Mouse (Mus musculus) regulatory T cell (primary cell): ENCODE measurements around the gene Abi3.

Experiments
- in situ Hi-C: fragments of 300-600 bp; cut with MboI, MseI; formaldehyde crosslinking; loops from one replicate; pipeline ENCODE4 v1.15.1; 2025; ENCODE audit warnings: high pct_unique_total_duplicates

Abi3 gene

DNA sequence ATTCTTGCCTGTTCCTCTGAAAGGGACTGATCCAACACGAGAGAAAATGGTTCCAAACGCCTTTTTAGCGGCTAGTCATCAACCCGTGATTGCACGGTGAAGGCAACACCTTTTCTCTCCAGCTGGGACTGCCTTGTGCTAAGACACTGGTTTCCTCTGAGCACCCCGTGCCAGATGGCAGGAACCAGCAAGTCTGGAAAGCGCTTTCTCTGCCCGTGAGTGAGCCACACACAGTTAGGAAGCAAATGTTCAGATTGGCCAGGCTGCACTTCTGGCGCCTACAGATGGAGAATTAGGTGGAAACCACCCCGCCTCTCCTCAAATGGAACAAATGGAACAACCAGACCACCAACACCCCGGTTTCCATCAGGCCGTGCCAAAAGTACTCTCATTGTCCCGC lies 50.5 kb downstream of the Abi3 start:
- in situ Hi-C loops = no loop called here

GRCm38 (mm10) chr11:95789451-95789891 lies 52.8 kb downstream of the Abi3 start:
- in situ Hi-C loops = no loop called here

DNA sequence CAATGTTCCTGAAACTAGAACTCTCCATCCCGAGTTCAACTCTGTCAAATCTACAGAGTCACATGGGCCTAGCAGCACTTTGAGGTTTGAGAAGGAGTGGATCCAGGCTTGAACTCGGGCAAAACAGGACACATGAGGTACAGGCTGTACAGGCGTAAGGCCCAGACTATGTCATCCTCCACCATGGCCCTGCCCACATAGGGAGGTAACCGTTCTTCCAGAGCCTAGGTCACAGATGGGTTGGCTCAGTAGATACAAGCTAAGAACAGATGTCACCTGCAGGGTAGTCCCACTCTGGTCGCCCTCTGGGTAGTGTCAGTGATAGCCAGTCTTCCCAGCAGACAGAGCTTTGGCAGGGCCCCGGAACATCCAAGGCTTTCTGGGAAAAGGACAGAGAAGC lies 55.8 kb downstream of the Abi3 start:
- in situ Hi-C loops = no loop called here

DNA sequence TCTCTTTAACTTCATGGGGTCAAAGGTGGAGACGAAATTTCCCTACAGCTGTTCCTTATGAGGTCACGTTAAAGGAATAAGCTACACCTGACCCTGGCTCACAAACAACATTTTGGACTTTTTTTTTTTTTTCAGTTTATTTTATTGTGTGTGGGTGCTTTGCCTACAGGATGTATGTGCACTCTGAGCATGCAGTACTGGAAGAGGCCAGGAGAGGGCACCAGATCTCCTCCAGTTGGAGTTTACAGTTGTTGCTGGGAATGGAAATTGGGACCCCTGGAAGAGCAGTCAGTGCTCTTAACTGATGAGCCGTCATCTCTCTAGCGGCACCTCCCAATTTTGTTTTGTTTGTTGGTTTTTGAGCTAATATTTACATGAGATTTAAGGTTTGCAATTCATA lies 56.6 kb downstream of the Abi3 start:
- in situ Hi-C loops = no loop called here

- in situ Hi-C loops = no loop called here
Observed at GRCm38 (mm10) chr11:95783958-95784357, 58.3 kb downstream of the Abi3 start.

- in situ Hi-C loops = no loop called here
Observed at GRCm38 (mm10) chr11:95783457-95783856, 58.8 kb downstream of the Abi3 start.

DNA sequence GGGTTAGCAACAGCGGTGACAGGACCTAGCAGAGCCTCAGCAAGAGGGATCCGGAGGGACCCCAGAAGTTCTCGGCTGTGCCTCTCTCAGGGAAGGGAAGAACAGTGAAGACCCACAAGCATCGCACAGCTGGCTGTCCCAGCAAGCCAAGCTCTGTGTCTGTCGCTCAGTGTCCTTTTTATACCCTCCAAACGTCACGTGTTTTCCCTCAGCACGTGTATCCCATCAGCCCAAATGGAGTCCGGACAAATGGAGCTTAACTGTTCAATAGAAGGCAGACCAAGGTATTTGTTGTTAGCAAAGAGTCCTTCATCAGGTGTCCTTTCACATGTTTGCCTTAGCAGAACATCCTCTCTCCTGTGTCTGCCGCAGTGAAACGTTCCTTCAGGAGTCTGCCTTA lies 60.7 kb downstream of the Abi3 start:
- in situ Hi-C loops = no loop called here

- in situ Hi-C loops = no loop called here
Observed at GRCm38 (mm10) chr11:95780480-95780879, 61.8 kb downstream of the Abi3 start.
